Mouse (Mus musculus) kidney, adult 11 months (tissue): ENCODE data around the gene Dapk2.
A peak's percentile ranks its signal among the peaks of the same experiment; 100 is the strongest.

Experiments
- DNase-seq: peaks from one replicate; pipeline ENCODE4 v3.0.0; 2022

Gene Dapk2

DNA sequence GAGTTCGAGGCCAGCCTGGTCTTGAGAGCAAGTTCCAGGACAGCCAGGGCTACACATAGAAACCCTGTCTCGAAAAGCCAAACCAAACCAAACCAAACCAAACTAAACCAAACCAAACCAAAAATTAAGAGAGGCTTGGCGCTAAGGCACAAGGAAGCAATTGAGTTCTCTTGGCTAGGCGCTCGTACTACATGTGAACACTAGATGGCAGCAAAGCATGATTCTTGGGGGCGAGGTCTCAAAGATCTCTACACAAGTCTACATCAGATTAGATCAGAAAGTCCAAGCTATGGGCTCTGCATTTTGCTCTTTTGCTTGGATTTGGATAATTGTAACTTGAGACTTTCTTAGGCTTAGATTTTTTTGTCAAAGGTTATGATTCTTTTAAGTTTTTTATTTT, 13.8 kb upstream of the Dapk2 start:
- peak; percentile 41 for DNase-seq

DNA sequence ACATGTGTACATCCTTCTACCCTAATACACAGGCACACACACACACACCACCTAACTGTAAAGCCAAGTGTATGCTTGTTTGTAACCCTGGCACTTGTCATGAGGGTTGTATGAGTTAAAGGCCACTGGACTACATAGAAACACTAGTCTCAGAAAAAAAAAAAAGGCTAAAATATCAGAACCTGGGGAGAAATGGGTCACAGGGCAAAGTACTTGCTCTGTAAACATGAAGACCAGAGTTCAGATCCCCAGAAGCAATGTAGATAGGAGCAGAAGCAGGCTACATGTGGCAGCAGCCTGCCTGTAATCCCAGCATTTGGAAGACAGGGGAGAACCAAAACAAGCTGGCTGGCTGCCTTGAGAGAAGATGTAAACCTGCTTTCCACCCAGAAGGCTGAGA, 11.9 kb upstream of the Dapk2 start:
- DNase-seq = no peak

DNA sequence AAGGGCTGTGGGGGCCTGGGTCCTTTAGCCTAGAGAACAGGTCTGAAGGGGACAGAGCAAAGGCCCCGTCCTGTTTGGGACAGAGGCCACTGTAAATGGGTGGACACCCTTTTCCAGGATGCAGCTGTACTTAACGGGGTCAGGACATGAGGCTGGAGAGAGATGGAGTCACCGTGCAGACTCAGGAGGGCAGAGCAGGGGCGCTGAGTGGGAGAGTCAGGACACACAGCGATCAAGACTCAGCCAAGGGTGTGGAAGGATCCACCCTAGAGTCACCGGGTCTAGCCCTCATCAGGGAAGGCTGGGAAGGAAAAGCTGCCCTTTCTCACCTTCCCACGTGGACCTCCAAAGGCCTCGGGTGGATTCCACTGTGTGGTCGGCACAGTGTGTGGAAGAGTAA, 6.0 kb upstream of the Dapk2 start:
- DNase-seq = no peak

GRCm38 (mm10) chr9:66153594-66153993, 4.4 kb upstream of the Dapk2 start:
- DNase-seq = no peak

GRCm38 (mm10) chr9:66154013-66154412, 4.0 kb upstream of the Dapk2 start:
- no peak for DNase-seq

- DNase-seq = no peak
These were observed 2.5 kb upstream of the Dapk2 start for GRCm38 (mm10) chr9:66155534-66155933.

- DNase-seq = no peak
These were observed 935 bp downstream of the Dapk2 start for GRCm38 (mm10) chr9:66158885-66159430.

- DNase-seq = no peak
These were observed 2.1 kb downstream of the Dapk2 start for GRCm38 (mm10) chr9:66160155-66160554.

DNA sequence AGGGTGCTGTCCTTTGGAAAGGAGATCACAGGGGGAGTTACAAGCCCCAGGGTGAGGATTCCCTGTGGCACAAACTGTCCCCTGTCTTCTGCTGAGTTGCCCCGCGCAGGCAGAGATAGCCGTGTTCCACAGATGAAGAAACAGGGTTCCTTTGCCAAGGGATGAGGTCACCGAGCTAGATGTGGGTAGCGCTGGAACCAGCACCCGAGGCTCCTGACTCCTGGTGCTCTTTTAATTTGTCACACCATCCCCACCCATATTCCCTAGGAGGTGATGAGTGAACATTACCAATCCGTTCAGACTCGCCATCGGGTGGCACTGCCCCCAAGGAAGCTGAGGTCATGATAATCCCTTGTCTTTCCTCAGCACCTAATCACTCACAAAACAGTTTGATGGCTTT, 5.0 kb downstream of the Dapk2 start:
- no peak for DNase-seq

DNA sequence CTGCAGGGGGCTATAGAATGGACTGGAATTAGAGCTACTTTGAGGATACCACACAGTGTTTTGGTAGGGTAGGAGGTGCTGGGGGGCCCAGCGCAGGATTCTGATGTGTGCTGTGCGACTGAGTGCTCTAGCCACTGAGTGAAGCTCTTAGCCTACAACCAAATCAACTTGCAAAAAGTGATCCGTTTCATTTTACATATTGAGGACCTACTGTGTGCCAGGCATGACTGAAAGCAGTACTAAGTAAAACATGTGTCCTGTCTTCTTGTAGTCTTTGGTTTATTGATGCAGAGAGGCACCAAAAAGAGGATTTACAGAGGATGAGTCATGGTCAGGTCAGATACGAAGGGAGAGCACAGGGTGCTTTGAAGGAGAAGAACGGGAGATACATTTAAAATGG, 9.2 kb downstream of the Dapk2 start:
- no peak for DNase-seq

GRCm38 (mm10) chr9:66168233-66168632, 10.2 kb downstream of the Dapk2 start:
- no peak for DNase-seq

DNA sequence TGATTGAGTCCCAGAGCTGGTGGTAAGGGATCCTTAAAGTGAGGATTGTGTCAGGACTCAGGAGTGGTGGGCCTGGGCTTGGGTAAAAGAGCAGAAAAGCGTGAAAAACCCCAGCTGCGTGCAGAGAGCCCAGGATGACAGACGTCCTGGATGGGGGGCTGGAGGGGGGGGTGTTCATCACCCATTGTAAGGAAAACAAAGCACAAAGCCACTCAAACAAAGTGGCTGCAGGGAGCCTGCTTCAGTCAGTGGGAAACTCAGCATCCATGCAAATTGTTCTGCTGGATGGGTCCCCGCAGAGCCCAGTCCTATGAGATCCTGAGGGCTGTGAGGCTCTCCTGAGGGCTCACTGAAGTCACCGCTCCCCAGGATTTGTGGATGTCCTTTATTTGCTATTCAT, 12.5 kb downstream of the Dapk2 start:
- no peak for DNase-seq

- DNase-seq = no peak
These were observed 13.4 kb downstream of the Dapk2 start for GRCm38 (mm10) chr9:66171275-66171921.

DNA sequence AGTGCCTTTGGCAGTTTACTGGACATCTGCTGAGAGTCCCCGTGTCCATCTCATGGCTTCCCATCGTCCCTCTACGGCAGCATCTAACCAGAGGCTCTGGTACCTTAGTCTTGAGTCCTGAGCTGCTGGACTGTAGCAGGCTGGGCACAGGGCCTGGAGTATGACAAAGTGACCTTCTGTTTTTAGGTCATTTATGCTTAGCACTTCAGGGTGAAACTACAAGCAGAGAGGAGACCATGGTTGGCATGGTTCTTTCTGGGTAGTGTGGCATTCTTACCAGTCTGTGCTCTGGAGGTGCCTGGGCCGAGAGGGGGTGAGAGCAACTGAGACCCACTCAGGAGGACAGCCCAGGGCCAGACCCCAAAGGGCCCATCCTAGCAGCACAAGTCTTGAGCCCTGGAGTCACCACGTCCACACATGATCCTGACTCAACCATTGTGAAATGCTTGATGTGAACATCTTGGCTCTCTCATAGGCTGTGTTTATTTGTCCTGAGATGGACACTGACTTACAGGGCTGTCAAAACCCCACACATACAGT, 15.4 kb downstream of the Dapk2 start:
- no peak for DNase-seq

- DNase-seq = no peak
These were observed 17.0 kb downstream of the Dapk2 start for GRCm38 (mm10) chr9:66174985-66175384.

DNA sequence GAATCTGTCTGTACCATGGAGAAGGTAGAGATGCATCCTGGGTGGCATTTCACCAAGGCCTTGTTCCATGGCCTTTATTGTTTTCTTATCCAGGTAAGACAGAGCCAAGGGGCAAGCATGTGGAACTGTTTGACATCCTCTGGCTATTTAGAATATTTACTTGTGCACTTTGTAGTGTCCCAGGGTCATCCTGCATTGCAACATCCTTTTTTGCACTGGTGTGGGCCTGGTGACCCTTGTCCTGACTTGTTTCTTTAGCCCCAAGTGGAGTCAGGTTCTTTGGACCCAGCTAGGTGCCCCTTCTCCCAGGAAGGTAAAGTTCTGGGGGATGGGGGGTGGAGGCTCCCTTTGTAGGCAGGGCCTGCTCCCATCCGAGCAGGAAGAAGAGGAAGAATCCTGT, 20.0 kb downstream of the Dapk2 start:
- DNase-seq = peak; percentile 61

DNA sequence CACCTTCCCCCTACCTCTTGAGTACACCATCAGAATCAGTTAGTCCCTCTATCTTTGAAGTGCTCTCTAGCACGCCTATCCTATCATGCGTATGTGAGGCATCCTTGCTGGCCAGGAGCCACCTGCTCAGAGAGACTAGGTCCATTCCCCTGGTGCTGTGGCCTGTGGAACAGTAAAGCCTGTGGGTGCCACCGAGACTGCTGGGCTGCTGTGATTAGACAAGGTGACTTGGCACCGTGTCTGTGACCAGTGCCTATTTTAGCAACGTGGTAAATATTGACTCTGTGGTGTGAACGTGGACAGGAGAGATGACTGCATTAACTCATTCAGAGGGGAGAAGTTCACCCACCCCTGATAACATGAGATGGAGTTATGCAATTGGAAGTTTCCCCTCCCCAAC, 21.8 kb downstream of the Dapk2 start:
- DNase-seq = peak; percentile 41

DNA sequence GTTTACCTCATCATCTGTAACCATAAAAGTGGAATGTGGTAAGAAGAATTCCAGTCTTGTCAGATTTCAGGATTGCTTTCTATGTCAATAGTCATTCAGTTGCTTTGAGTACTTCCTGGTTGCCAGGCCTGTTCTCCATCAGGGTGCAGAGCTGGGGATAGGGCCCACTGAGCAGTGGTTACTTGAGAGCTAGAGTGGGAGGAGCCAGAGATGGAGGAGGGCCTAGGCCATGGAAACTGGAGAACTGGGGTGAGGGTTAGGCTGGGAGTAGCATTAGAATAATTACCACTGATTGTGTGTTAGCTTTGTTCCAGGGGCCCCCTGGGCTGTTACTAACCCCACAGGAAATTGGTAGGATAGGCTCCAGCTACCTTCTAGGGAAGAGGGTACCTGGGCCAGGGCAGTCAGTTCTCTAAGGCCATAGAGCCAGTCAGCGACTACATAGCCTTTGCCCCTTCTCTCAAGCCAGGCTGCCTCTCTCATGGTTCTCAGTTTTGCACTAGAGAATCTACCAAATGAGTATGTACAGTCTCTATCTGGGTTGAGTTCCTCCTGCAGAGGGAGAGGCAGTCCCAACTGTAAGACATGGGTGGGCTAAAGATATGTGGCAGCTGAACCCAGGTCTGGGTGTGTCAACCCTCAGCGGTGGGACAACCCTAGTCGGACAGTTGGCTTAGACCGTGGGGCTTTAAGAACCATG, 23.3 kb downstream of the Dapk2 start:
- no peak for DNase-seq

- DNase-seq = no peak
These were observed 24.0 kb downstream of the Dapk2 start for GRCm38 (mm10) chr9:66181826-66182678.

DNA sequence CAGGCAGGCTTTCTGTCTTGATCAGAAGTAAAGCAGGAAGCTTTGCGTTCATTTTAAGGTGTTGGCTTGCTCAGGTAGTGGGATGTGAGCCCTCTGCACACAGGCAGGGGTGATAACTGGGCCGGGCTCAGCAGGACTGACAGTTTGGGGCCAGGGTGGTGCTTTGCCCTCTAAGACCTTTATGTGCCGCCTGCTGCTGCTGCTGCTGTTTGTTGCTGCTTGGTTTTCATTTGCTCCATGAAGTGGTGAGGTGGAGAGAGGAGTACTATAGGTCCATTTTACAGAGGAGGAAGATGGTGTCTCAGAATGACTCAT, 24.6 kb downstream of the Dapk2 start:
- no peak for DNase-seq

GRCm38 (mm10) chr9:66183023-66183422, 25.0 kb downstream of the Dapk2 start:
- no peak for DNase-seq

DNA sequence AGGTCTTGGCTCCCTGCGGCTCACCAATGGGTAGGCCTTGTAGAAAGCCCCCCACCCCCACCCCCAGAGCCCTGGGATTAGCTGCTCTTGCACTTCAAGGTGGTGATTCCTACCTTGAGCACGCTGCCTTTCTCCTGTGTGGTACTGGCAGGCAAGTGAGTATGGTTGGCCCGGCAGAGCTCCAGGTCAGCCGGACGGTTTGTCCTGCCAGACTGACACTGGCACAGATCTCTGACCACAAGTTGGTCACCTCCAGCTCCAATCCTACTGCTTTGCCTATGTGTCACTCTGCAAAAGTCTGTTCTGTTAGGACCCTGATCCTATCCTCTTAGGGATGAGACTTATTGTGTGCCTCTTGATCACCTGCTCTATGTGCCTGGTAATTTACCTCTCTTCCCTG, 26.5 kb downstream of the Dapk2 start:
- DNase-seq = no peak

DNA sequence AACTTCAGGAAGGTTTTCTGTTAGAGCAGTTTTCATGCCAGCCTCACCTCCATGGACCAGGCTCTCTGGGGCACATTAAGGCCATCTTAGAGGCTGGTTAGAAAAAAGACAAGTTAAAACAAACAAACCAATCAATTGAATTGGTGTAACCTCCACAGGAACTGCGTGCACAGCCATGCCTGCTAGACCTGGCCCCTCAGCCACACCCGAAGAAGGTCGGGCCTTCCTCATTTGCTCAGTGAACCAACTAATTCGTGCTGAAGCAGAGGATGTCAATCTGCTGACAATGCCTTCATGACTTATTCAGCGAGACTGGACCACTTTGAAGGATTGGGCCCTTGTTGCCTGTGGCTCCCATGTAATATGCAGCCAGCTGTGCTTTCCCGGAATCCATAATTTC, 28.4 kb downstream of the Dapk2 start:
- no peak for DNase-seq

DNA sequence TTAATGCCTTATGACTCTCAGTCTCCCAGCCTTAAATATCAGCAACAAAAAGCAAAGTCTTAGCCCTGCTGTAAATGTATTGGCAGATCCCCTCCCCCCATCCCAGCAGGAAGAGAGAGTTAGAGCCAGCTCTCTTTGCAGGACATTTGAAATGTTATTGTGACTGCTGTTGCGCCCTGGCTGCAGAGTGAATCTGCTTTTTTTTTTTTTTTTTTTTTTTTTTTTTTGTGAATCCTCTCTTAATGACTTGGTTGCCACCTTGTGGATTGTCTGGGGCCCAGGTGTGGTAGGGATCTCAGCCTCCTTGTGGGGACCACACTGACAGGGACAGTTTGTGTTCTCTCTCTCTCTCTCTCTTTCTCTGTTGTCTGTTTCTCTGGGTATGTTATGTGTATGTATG, 31.0 kb downstream of the Dapk2 start:
- DNase-seq = no peak
